In genomic region chr13:64128858-64129615, GRCm38 (mm10) we compare ENCODE assay signal across 8 mouse cellular contexts. TPM values are rescaled to one million over a fixed set of nuclear protein-coding genes. Genes with fewer than 3 reads are reported as not detected.
DNase-seq lines count a peak whose midpoint lies in the region.

TSS of gene Slc35d2 (minus strand) at chr13:64129368.

- peaks cover 19% of the 10 kb centered on the region for H3K36me3 ChIP-seq in megakaryocyte, embryonic 14.5 days (replicated peaks; ENCODE audit: low read length)

- peaks cover 19% of the 10 kb centered on the region for H3K4me1 ChIP-seq in megakaryocyte, embryonic 14.5 days

- DNase-seq in CD4-positive, CD25-positive, alpha-beta regulatory T cell, adult 2 months (ENCODE audit: low read depth, low spot score) = peak; percentile 80
- peak; percentile 65 for DNase-seq in ZHBTc4 (ENCODE audit: low read depth, low spot score)
- peak; percentile 22 for DNase-seq in fibroblast of lung, adult 2 months (ENCODE audit: low read depth)
- DNase-seq in heart, postnatal 10 days = peak; percentile 66 to 73
- DNase-seq in kidney, postnatal 25 days = peak; percentile 77 to 92
- peak; percentile 22 for DNase-seq in right cerebral cortex, postnatal 4 days
- DNase-seq in c-Kit-positive CD71-positive TER-119-positive erythroid progenitor cells, embryonic 14.5 days (ENCODE audit: low spot score) = no peak

- intact Hi-C loops in heart, postnatal 10 days (cut with DNase I) = loop anchor here (2.0 kb wide), 1 partner anchor 28 kb away; no protein-coding TSS in a partner anchor

- H3K9me3 ChIP-seq in megakaryocyte, embryonic 14.5 days = no peaks in the 10 kb centered on the region

- H3K27me3 ChIP-seq in megakaryocyte, embryonic 14.5 days (replicated peaks) = no peaks in the 10 kb centered on the region

- H3K4me3 ChIP-seq in megakaryocyte, embryonic 14.5 days (replicated peaks) = peak within 1 kb of the TSS; percentile 98

RNA-seq across cellular contexts. Expression of gene Slc35d2, which starts in this region (rescaled TPM):
- 1 to 10 TPM; 3.0 to 6.0 TPM for total RNA-seq in heart, postnatal 10 days (2021)
- polyA plus RNA-seq in megakaryocyte, embryonic 14.5 days (2012; ENCODE audit: insufficient read depth, low replicate concordance) = 12.2 TPM in 1 of 2 replicates, not detected in the other
